Comparison of ENCODE assay signal across 8 mouse cellular contexts in the genomic region with DNA sequence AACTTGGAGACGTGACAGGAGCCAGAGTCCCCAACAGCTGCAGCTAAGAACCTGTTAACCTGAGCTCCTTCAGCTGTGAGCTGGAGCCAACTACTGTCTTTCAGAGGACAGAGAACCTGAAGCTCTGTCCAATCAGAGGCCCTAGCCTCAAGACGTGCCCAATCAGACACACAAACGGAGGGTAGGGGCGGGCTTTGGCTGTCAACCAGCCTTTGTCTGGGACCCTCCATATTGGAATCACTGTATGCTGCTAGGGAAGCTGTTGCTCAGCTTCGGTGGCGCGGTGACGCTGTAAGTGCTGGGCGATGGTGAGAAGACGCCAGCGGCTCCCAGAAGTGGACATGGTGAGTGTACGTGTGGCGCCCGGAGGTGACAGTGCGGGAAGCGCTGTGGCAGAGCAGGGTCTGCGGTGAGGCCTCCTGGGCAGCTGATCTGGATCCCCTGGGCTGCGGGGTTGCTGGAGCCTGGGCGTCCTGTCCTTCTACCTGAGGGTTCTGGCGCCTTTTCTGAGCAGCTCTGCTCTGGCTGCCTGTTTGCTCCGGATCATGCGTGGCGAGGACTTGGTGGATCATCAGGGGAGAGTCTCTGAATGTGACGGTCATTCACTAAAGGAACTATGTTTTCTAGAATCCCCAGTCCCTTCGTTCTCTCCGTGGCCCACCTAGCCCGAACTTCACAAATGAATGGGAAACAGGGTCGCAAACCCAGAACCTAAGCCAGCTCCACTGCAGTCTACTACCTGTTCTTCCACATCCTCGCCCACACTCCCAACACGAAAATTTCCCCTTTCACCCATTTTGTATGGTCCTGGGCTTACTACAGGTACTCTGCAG. TPM values are rescaled to one million over a fixed set of nuclear protein-coding genes. Genes with fewer than 3 reads are reported as not detected.
A peak's percentile ranks its signal among the peaks of the same experiment; 100 is the strongest.
DNase-seq lines count a peak whose midpoint lies in the region; ATAC-seq and TF ChIP-seq lines count a peak whose summit lies in the region.

A430033K04Rik (plus strand) TSS at position 215 of the 833 bp plus-strand sequence.

- peak; percentile 91 for ATAC-seq in activated CD4-positive, CD25-positive, alpha-beta regulatory T cell, adult 4 months

- peak within 1 kb of the TSS; percentile 58 for H3K27ac ChIP-seq in cortical plate, adult 2 months (ENCODE audit: insufficient read depth, low read length)

- H3K27me3 ChIP-seq in megakaryocyte, embryonic 14.5 days (replicated peaks): no peaks in the 10 kb centered on the region

- no peak for TF ChIP-seq CTCF in cortical plate, adult 2 months (IDR thresholded peaks at IDR 0.05; ENCODE audit: extremely low read depth, insufficient read depth, low read length)

- peak within 1 kb of the TSS; percentile 86 for H3K4me3 ChIP-seq in cortical plate, adult 2 months (ENCODE audit: insufficient read depth, low read length)
- H3K4me3 ChIP-seq in megakaryocyte, embryonic 14.5 days (replicated peaks): peak within 1 kb of the TSS; percentile 94

- peaks cover 3% of the 10 kb centered on the region; the same call in 1 of the 2 replicates for H3K9me3 ChIP-seq in megakaryocyte, embryonic 14.5 days

- peaks cover 15% of the 10 kb centered on the region for H3K36me3 ChIP-seq in megakaryocyte, embryonic 14.5 days (replicated peaks; ENCODE audit: low read length)

- DNase-seq in gastrocnemius, adult 8-10 months (ENCODE audit: low spot score in 2 of 2): peak; percentile 88 to 91
- peak; percentile 67 for DNase-seq in hindlimb bud, embryonic 11.5 days (ENCODE audit: extremely low spot score, low read depth, low spot score)
- DNase-seq in left cerebral cortex, adult 8-10 months (ENCODE audit: low spot score in 2 of 2): peak; percentile 92 to 95
- DNase-seq in right cerebral cortex, postnatal 10 days (ENCODE audit: low spot score in 2 of 2): peak; percentile 96 to 98
- peak; percentile 81 for DNase-seq in urinary bladder, postnatal 25 days (ENCODE audit: low spot score)

- peak; percentile 87 for TF ChIP-seq POLR2A in cortical plate, adult 2 months (IDR thresholded peaks at IDR 0.05; ENCODE audit: extremely low read depth, insufficient read depth, low read length)

- H3K4me1 ChIP-seq in cortical plate, adult 2 months (ENCODE audit: control insufficient read depth, insufficient read depth, low read length): no peaks in the 10 kb centered on the region
- peaks cover 58% of the 10 kb centered on the region for H3K4me1 ChIP-seq in megakaryocyte, embryonic 14.5 days

RNA-seq across cellular contexts. Expression of gene A430033K04Rik, which starts in this region (rescaled TPM):
- polyA plus RNA-seq in activated CD4-positive, CD25-positive, alpha-beta regulatory T cell, adult 4 months (2017; shearing (Covaris generic)): 1 to 10 TPM; 7.7 to 7.8 TPM
- 10.3 and 11.5 TPM in 2 replicates for polyA plus RNA-seq in cortical plate, adult 2 months (2012; rRNA removed)
- 1 to 10 TPM; 2.3 to 2.9 (median 2.8) TPM for total RNA-seq in gastrocnemius, adult 8-10 months (2022)
- 10 to 100 TPM; 16.0 to 18.4 (median 17.2) TPM for total RNA-seq in left cerebral cortex, adult 8-10 months (2022)
- 0.31 TPM in 1 of 2 replicates, not detected in the other for polyA plus RNA-seq in megakaryocyte, embryonic 14.5 days (2012; ENCODE audit: insufficient read depth, low replicate concordance)

Comparison
In these comparisons a context has a peak if more than half of its experiments do, and no peak if none do; other contexts are left out.
1. Peak in every context shown above with its lines: DNase-seq, ATAC-seq, H3K4me3 ChIP-seq and H3K27ac ChIP-seq.
2. RNA of gene A430033K04Rik (total RNA-seq): 16.0 to 18.4 TPM in left cerebral cortex, adult 8-10 months; 2.3 to 2.9 TPM in gastrocnemius, adult 8-10 months; every median in the first group is over 4 times any median in the second.